Mouse (Mus musculus): ENCODE results near the gene Gli2.

Gene Gli2

GRCm38 (mm10) chr1:118952318-118952717, 101.1 kb downstream of the Gli2 start:
- in situ Hi-C loops (cut with MboI, MseI): no loop called here

GRCm38 (mm10) chr1:118948407-118948806, 105.0 kb downstream of the Gli2 start:
- in situ Hi-C loops (cut with MboI, MseI): no loop called here

GRCm38 (mm10) chr1:118947221-118947620, 106.2 kb downstream of the Gli2 start:
- in situ Hi-C loops (cut with MboI, MseI): no loop called here

GRCm38 (mm10) chr1:118941336-118941735, 112.1 kb downstream of the Gli2 start:
- in situ Hi-C loops (cut with MboI, MseI): no loop called here

GRCm38 (mm10) chr1:118940269-118940840, 113.1 kb downstream of the Gli2 start:
- in situ Hi-C loops (cut with MboI, MseI): no loop called here

GRCm38 (mm10) chr1:118938206-118938605, 115.2 kb downstream of the Gli2 start:
- in situ Hi-C loops (cut with MboI, MseI): no loop called here

- in situ Hi-C loops (cut with MboI, MseI): no loop called here
These were observed 117.3 kb downstream of the Gli2 start for GRCm38 (mm10) chr1:118936108-118936507.

GRCm38 (mm10) chr1:118935518-118935917, 117.9 kb downstream of the Gli2 start:
- in situ Hi-C loops (cut with MboI, MseI): no loop called here

GRCm38 (mm10) chr1:118932167-118932566, 121.3 kb downstream of the Gli2 start:
- in situ Hi-C loops (cut with MboI, MseI): no loop called here

- in situ Hi-C loops (cut with MboI, MseI): no loop called here
These were observed 125.7 kb downstream of the Gli2 start for GRCm38 (mm10) chr1:118927543-118928354.

- in situ Hi-C loops (cut with MboI, MseI): no loop called here
These were observed 126.9 kb downstream of the Gli2 start for GRCm38 (mm10) chr1:118926556-118926955.

GRCm38 (mm10) chr1:118922189-118922588, 131.2 kb downstream of the Gli2 start:
- in situ Hi-C loops (cut with MboI, MseI): no loop called here

GRCm38 (mm10) chr1:118917520-118918220, 135.7 kb downstream of the Gli2 start:
- in situ Hi-C loops (cut with MboI, MseI): no loop called here

GRCm38 (mm10) chr1:118916477-118917075, 136.8 kb downstream of the Gli2 start:
- in situ Hi-C loops (cut with MboI, MseI): no loop called here

- in situ Hi-C loops (cut with MboI, MseI): no loop called here
These were observed 139.7 kb downstream of the Gli2 start for GRCm38 (mm10) chr1:118913414-118914385.

- in situ Hi-C loops (cut with MboI, MseI): no loop called here
These were observed 140.5 kb downstream of the Gli2 start for GRCm38 (mm10) chr1:118912929-118913328.

GRCm38 (mm10) chr1:118911427-118911727, 142.0 kb downstream of the Gli2 start:
- in situ Hi-C loops (cut with MboI, MseI): no loop called here

- in situ Hi-C loops (cut with MboI, MseI): no loop called here
These were observed 142.6 kb downstream of the Gli2 start for GRCm38 (mm10) chr1:118910693-118911426.

GRCm38 (mm10) chr1:118909051-118909450, 144.4 kb downstream of the Gli2 start:
- in situ Hi-C loops (cut with MboI, MseI): no loop called here

GRCm38 (mm10) chr1:118907574-118907973, 145.8 kb downstream of the Gli2 start:
- in situ Hi-C loops (cut with MboI, MseI): no loop called here

Data from T-helper 17 cell (primary cell).